Mouse (Mus musculus) CH12.LX (cell line): ENCODE measurements at regions not wholly inside any gene's neighbourhood (a gene's known extent, or its start where the extent isn't known, plus 50 kb on each side); places are given as distances from the start of the nearest gene placed in this dataset.

ENCODE experiments used
- HCFC1 ChIP-seq: IDR thresholded peaks from 2 replicates; pipeline ENCODE4 v1.6.1; 2012; ENCODE audit warnings: low read depth, mild to moderate bottlenecking, inconsistent platforms, low read length, improper control_type of control experiment
- KAT2A ChIP-seq: IDR thresholded peaks from 2 replicates; pipeline ENCODE4 v1.6.1; 2012; ENCODE audit warnings: low read length, improper control_type of control experiment, inconsistent platforms; ENCODE audit not compliant: insufficient replicate concordance
- MAFK ChIP-seq: IDR thresholded peaks from 2 replicates; pipeline ENCODE4 v1.6.1; 2011; ENCODE audit warnings: low read length, improper control_type of control experiment; ENCODE audit not compliant: insufficient replicate concordance
- POLR2A ChIP-seq: IDR thresholded peaks from 2 replicates; pipeline ENCODE4 v1.6.1; 2011; ENCODE audit warnings: low read depth, mild to moderate bottlenecking, improper control_type of control experiment, low read length
- RCOR1 ChIP-seq: conservative IDR thresholded peaks from 2 replicates; pipeline ENCODE4 v1.6.1; 2012; ENCODE audit warnings: low read depth, mild to moderate bottlenecking, inconsistent platforms, low read length, improper control_type of control experiment

DNA sequence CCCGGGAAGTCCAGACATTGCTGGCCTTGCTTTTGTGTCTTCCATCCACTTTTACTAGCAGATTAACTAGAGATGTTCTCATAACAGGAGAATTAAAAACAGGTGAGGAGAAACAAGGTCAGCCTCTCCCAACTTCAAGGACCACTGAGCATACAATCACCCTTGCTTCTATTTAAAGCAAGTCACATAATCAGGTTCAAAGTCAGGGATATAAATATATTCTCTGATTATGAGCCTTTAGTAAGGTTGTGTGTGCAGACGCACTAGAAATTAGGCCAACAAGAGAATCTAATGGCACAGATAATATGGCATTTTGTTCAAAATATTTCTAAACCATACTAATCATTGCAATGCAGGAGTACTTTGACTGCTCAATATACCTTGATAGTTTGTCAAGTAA, 1134.2 kb upstream of the Cited2 start:
- TF ChIP-seq RCOR1 (no peak), KAT2A (no peak), HCFC1 (no peak), MAFK (no peak), POLR2A (no peak)
